Mouse (Mus musculus) erythroblast, embryonic 14.5 days (primary cell): ENCODE measurements around the gene Zfp507.

Source experiments
- GATA1 ChIP-seq: IDR thresholded peaks from 2 replicates; pipeline ENCODE4 v1.6.1; 2012; ENCODE audit warnings: low read length, inconsistent platforms, mixed read lengths
- TAL1 ChIP-seq: IDR thresholded peaks from 3 replicates; pipeline ENCODE4 v1.6.1; 2012; ENCODE audit warnings: low read length, inconsistent platforms, mixed read lengths

GRCm38 (mm10) chr7:35754033-35754885 is 48.5 kb downstream of the Zfp507 start, which contains the start of gene Dpy19l3:
- TF ChIP-seq GATA1 (no peak), TAL1 (no peak)
